Mouse (Mus musculus) B cell, adult 67 days (primary cell): ENCODE results near the gene Slc46a2. TPM values are rescaled to one million over a fixed set of nuclear protein-coding genes. Genes with fewer than 3 reads are reported as not detected.

Source experiments
- total RNA-seq, 2 experiments: library from RNA; stranded (reverse); gene quantifications; 4 replicates each; pipeline ENCODE4 v1.2.4; 2023

Slc46a2 gene
- not detected for total RNA-seq

GRCm38 (mm10) chr4:59914608-59915403, at the start of gene Slc46a2:
Gene Slc46a2, minus strand, starts transcription at chr4:59915056.

GRCm38 (mm10) chr4:59963405-59964344, 48.8 kb upstream of the Slc46a2 start, which contains the start of gene Mup6:
Gene Mup6, plus strand, starts transcription at chr4:59964294.

GRCm38 (mm10) chr4:59960610-59961009, 45.8 kb upstream of the Slc46a2 start, which contains the start of gene Mup4:
Gene Mup4, minus strand, starts transcription at chr4:59960710.

Other genes starting within 250 kb of the Slc46a2 start
- 10 to 100 TPM; 40.7 to 46.8 TPM for gene Inip, start 113.5 kb downstream of the Slc46a2 start, total RNA-seq
- 100 to 1,000 TPM; 109 to 112 TPM for gene Snx30, start 109.2 kb downstream of the Slc46a2 start, total RNA-seq
- gene Mup4, start 45.7 kb upstream of the Slc46a2 start, total RNA-seq = not detected
- gene Mup6, start 49.2 kb upstream of the Slc46a2 start, total RNA-seq = not detected
- not detected for gene Mup7, start 155.4 kb upstream of the Slc46a2 start, total RNA-seq
- not detected for gene Mup2, start 239.2 kb upstream of the Slc46a2 start, total RNA-seq